Mouse (Mus musculus) limb, embryonic 15.5 days (tissue): ENCODE measurements at regions not wholly inside any gene's neighbourhood (a gene's known extent, or its start where the extent isn't known, plus 50 kb on each side); places are given as distances from the start of the nearest gene placed in this dataset.

Experiments used
- microRNA counts: library from miRNA; unstranded; fragments of <30 nt; microRNA quantifications from one replicate; lab custom pipeline; 2016
- microRNA-seq: library from miRNA; unstranded; fragments of <30 nt; microRNA quantifications from one replicate; pipeline ENCODE4, GENCODE M21; 2016

MicroRNAs in the stretch of these regions (microRNA counts, 519-probe panel; counts per million panel counts)
- 2,997 counts per million, percentile 69 among the panel's probes with 10 or more counts for microRNA mmu-miR-29a (lab: Ali Mortazavi, UCI)

Small RNA genes in the stretch of these regions (microRNA-seq; reads per million reads assigned to microRNA genes)
- gene Mir29a (117 reads per million, percentile 52 among the genes with 10 or more reads in this experiment), gene Mir29b-1 (1.0 reads per million)
